In genomic region chr10:119951460-119951859, GRCm38 (mm10) we compare ENCODE assay signal across 27 mouse cellular contexts.
A peak's percentile ranks its signal among the peaks of the same experiment; 100 is the strongest.
DNase-seq lines count a peak whose midpoint lies in the region; ATAC-seq and TF ChIP-seq lines count a peak whose summit lies in the region.
"Had no signal": no experiment of that assay in that cellular context is flagged by ENCODE, and none has a peak within 500 bp of the region (broad histone marks: within the 10 kb centered on the region; RNA-seq: fewer than 3 reads in every experiment).

No protein-coding gene starts in this region.

- H3K4me1 ChIP-seq in kidney, adult 2 months (ENCODE audit: control insufficient read depth, insufficient read depth, low read length): no peaks in the 10 kb centered on the region
- H3K4me1 ChIP-seq in kidney, embryonic 14.5 days (ENCODE audit: control insufficient read depth, insufficient read depth, low read length): no peaks in the 10 kb centered on the region
- H3K4me1 ChIP-seq: embryonic facial prominence, embryonic 12.5 days; embryonic facial prominence, embryonic 15.5 days; heart, embryonic 10.5 days had no signal

- no peak overlapping the region for H3K9ac ChIP-seq in kidney, embryonic 14.5 days (ENCODE audit: low read depth, low read length)
- H3K9ac ChIP-seq: embryonic facial prominence, embryonic 12.5 days; embryonic facial prominence, embryonic 15.5 days; forebrain, postnatal 0 days; heart, embryonic 13.5 days; hindbrain, embryonic 14.5 days had no signal

- H3K36me3 ChIP-seq in kidney, adult 2 months (ENCODE audit: control insufficient read depth, insufficient read depth, low read length): no peaks in the 10 kb centered on the region
- no peaks in the 10 kb centered on the region for H3K36me3 ChIP-seq in kidney, embryonic 14.5 days (ENCODE audit: control insufficient read depth, insufficient read depth, low read length)
- H3K36me3 ChIP-seq: embryonic facial prominence, embryonic 12.5 days; embryonic facial prominence, embryonic 15.5 days; heart, embryonic 10.5 days; heart, embryonic 13.5 days had no signal

- no peak overlapping the region for H3K4me2 ChIP-seq in kidney, embryonic 14.5 days (replicated peaks; ENCODE audit: low read depth, low read length)
- H3K4me2 ChIP-seq: embryonic facial prominence, embryonic 12.5 days; embryonic facial prominence, embryonic 15.5 days; heart, embryonic 13.5 days; hindbrain, embryonic 14.5 days had no signal

- no peaks in the 10 kb centered on the region for H3K9me3 ChIP-seq in kidney, embryonic 14.5 days (ENCODE audit: control insufficient read depth, low read length)
- H3K9me3 ChIP-seq: embryonic facial prominence, embryonic 12.5 days; embryonic facial prominence, embryonic 15.5 days; heart, embryonic 10.5 days; heart, embryonic 13.5 days had no signal

- no peak overlapping the region for H3K4me3 ChIP-seq in kidney, adult 2 months (ENCODE audit: insufficient read depth, low read depth, low read length)
- no peak overlapping the region for H3K4me3 ChIP-seq in kidney, embryonic 14.5 days (ENCODE audit: low read length)
- H3K4me3 ChIP-seq: embryonic facial prominence, embryonic 12.5 days; embryonic facial prominence, embryonic 15.5 days; heart, adult 2 months; heart, embryonic 10.5 days; heart, embryonic 13.5 days had no signal

- no peaks in the 10 kb centered on the region for H3K27me3 ChIP-seq in kidney, adult 2 months (replicated peaks; ENCODE audit: control insufficient read depth, insufficient read depth, low read length)
- no peaks in the 10 kb centered on the region for H3K27me3 ChIP-seq in kidney, embryonic 14.5 days (ENCODE audit: control insufficient read depth, insufficient read depth, low read length)
- H3K27me3 ChIP-seq: embryonic facial prominence, embryonic 12.5 days; embryonic facial prominence, embryonic 15.5 days; heart, embryonic 13.5 days had no signal

- no peak for TF ChIP-seq POLR2A in kidney, adult 2 months (IDR thresholded peaks at IDR 0.05; ENCODE audit: low read depth, low read length)

- ATAC-seq in kidney, embryonic 14.5 days (ENCODE audit: low FRiP score, low TSS enrichment): no peak
- ATAC-seq: activated CD4-positive, CD25-positive, alpha-beta regulatory T cell, adult 4 months; forebrain, embryonic 14.5 days; forebrain, postnatal 0 days; hindbrain, postnatal 0 days had no signal

- no peak for TF ChIP-seq CTCF in kidney, adult 2 months (conservative IDR thresholded peaks at IDR 0.05; ENCODE audit: insufficient read depth, insufficient read length, low read depth, low read length)

- 59% methylated on average over 6 of the region's 6 CpGs for WGBS in kidney, adult 2 months
- WGBS in kidney, embryonic 14.5 days: 77% methylated on average over 6 of the region's 6 CpGs

- no peak overlapping the region for H3K27ac ChIP-seq in kidney, adult 2 months (ENCODE audit: insufficient read depth, low read depth, low read length)
- no peak overlapping the region for H3K27ac ChIP-seq in kidney, embryonic 14.5 days (ENCODE audit: low read depth, low read length)
- H3K27ac ChIP-seq: embryonic facial prominence, embryonic 12.5 days; embryonic facial prominence, embryonic 15.5 days; heart, adult 2 months; heart, embryonic 10.5 days; heart, embryonic 13.5 days; hindbrain, embryonic 14.5 days; hindbrain, postnatal 0 days had no signal

- DNase-seq in cerebellum, postnatal 10 days: peak; percentile 20 to 33
- DNase-seq in cerebellum, adult 9-11 months: no peak
- peak; percentile 21 for DNase-seq in kidney, adult 2 months
- peak; percentile 30 for DNase-seq in kidney, postnatal 14 days
- no peak for DNase-seq in kidney, postnatal 4 days
- DNase-seq in right cerebral cortex, adult 18-20 months: peak; percentile 8
- DNase-seq in right cerebral cortex, postnatal 36 days (ENCODE audit: low spot score in 2 of 2): no peak
- DNase-seq: adrenal gland, adult 8-10 months; adrenal gland, postnatal 25 days; cerebellum, adult 11 months; cerebellum, adult 2 months; cerebellum, postnatal 25 days; forebrain, postnatal 0 days; gastrocnemius, postnatal 10 days; gastrocnemius, postnatal 36 days; heart, adult 2 months; heart, postnatal 14 days; heart, postnatal 4 days had no signal

Comparison
In these comparisons a context has a peak if more than half of its experiments do, and no peak if none do; other contexts are left out.
1. DNase-seq: peak in cerebellum, postnatal 10 days (2 of 2), kidney, adult 2 months (single experiment), kidney, postnatal 14 days (single experiment) and right cerebral cortex, adult 18-20 months (single experiment); none in cerebellum, adult 9-11 months (single experiment), kidney, postnatal 4 days (0 of 2) and right cerebral cortex, postnatal 36 days (0 of 2).